Mouse (Mus musculus): ENCODE results near the gene Dctn1. TPM values are rescaled to one million over a fixed set of nuclear protein-coding genes. Genes with fewer than 3 reads are reported as not detected.
"Not testable (repeated sequence)": the region's sequence is repeated elsewhere in the genome, so short reads cannot be mapped to it uniquely, and the experiment has no call there.

Dctn1 gene
- total and polyA plus RNA-seq, 3 experiments, result 51.6 to 243 (median 83.0) TPM

DNA sequence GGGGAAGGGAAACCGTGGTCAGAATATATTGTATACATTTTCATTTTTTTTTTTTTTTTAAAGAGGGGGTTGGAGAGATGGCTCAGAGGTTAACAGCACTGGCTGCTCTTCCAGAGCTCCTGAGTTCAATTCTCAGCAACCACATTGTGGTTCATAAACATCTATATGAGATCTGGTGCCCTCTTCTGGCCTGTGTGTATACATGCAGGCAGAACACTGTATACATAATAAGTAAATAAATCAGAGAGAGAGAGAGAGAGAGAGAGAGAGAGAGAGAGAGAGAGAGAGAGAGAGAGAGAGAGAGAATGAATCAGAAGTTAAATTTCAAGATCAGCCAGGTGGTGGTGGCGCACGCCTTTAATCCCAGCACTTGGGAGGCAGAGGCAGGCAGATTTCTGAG, 6.3 kb upstream of the Dctn1 start:
- ATAC-seq (ENCODE audit: extremely low read depth, insufficient number of reproducible peaks, low FRiP score, poor library complexity, severe bottlenecking), result not testable (repeated sequence)

GRCm38 (mm10) chr6:83161442-83161841, 4.3 kb upstream of the Dctn1 start:
- H3K4me3 ChIP-seq (ENCODE audit: low read depth, low read length), result no peak overlapping the region
- TF ChIP-seq POLR2AphosphoS5 (IDR thresholded peaks at IDR 0.05; ENCODE audit: insufficient replicate concordance, low read depth, low read length), result no peak
- TF ChIP-seq GATA2 (IDR thresholded peaks at IDR 0.05; ENCODE audit: borderline replicate concordance, low read depth, low read length), result no peak
- no peak for TF ChIP-seq CTCF (IDR thresholded peaks at IDR 0.05; ENCODE audit: low read depth, low read length)
- TF ChIP-seq TAL1 (conservative IDR thresholded peaks at IDR 0.05; ENCODE audit: low read depth, low read length), result no peak
- TF ChIP-seq GATA1 (IDR thresholded peaks at IDR 0.05; ENCODE audit: borderline replicate concordance, low read length), result no peak
- DNase-seq (ENCODE audit: low spot score) (no peak), ATAC-seq (ENCODE audit: extremely low read depth, insufficient number of reproducible peaks, low FRiP score, poor library complexity, severe bottlenecking) (no peak)
- peaks cover 24% of the 10 kb centered on the region for H3K27me3 ChIP-seq (ENCODE audit: insufficient read depth, low read length)
- H3K4me1 ChIP-seq (ENCODE audit: insufficient read depth, low read depth, low read length), result peaks cover 32% of the 10 kb centered on the region
- H3K36me3 ChIP-seq (replicated peaks), result no peaks in the 10 kb centered on the region
- no peaks in the 10 kb centered on the region for H3K9me3 ChIP-seq (replicated peaks)

More for the DNA sequence above, 6.3 kb upstream of the Dctn1 start:
- 0 out of 2 replicates have a peak, but pooled peaks have one; percentile 29 for TF ChIP-seq CTCF (IDR thresholded peaks at IDR 0.05; ENCODE audit: low read depth, low read length)
- DNase-seq (ENCODE audit: low spot score); H3K9me3 ChIP-seq (replicated peaks); H3K36me3 ChIP-seq (replicated peaks); H3K4me3 ChIP-seq (ENCODE audit: low read depth, low read length): not testable (repeated sequence)
- H3K27me3 ChIP-seq (ENCODE audit: insufficient read depth, low read length), result peaks cover 44% of the 10 kb centered on the region
- H3K4me1 ChIP-seq (ENCODE audit: insufficient read depth, low read depth, low read length), result peaks cover 32% of the 10 kb centered on the region

GRCm38 (mm10) chr6:83161921-83162641, 3.6 kb upstream of the Dctn1 start:
- H3K4me3 ChIP-seq (ENCODE audit: low read depth, low read length), result peak overlapping the region; percentile 4; the same call in 1 of the 2 replicates
- DNase-seq (ENCODE audit: low spot score), result no peak

GRCm38 (mm10) chr6:83162701-83163100, 3.0 kb upstream of the Dctn1 start:
- peaks cover 40% of the 10 kb centered on the region for H3K4me1 ChIP-seq (ENCODE audit: insufficient read depth, low read depth, low read length)
- no peak for TF ChIP-seq TAL1 (conservative IDR thresholded peaks at IDR 0.05; ENCODE audit: low read depth, low read length)
- peak; percentile 45; the same call in 1 of the 2 replicates for TF ChIP-seq CTCF (IDR thresholded peaks at IDR 0.05; ENCODE audit: low read depth, low read length)
- DNase-seq (ENCODE audit: low spot score), result peak; percentile 49
- peaks cover under 1% of the 10 kb centered on the region for H3K36me3 ChIP-seq (replicated peaks)
- ATAC-seq (ENCODE audit: extremely low read depth, insufficient number of reproducible peaks, low FRiP score, poor library complexity, severe bottlenecking), result no peak
- H3K27me3 ChIP-seq (ENCODE audit: insufficient read depth, low read length), result peaks cover 22% of the 10 kb centered on the region
- no peak overlapping the region; the same call in 1 of the 2 replicates for H3K4me3 ChIP-seq (ENCODE audit: low read depth, low read length)
- no peaks in the 10 kb centered on the region for H3K9me3 ChIP-seq (replicated peaks)

More at GRCm38 (mm10) chr6:83161921-83162641, 3.6 kb upstream of the Dctn1 start:
- H3K9me3 ChIP-seq (replicated peaks), result no peaks in the 10 kb centered on the region
- peaks cover 22% of the 10 kb centered on the region for H3K27me3 ChIP-seq (ENCODE audit: insufficient read depth, low read length)
- no peak for ATAC-seq (ENCODE audit: extremely low read depth, insufficient number of reproducible peaks, low FRiP score, poor library complexity, severe bottlenecking)
- H3K4me1 ChIP-seq (ENCODE audit: insufficient read depth, low read depth, low read length), result peaks cover 34% of the 10 kb centered on the region
- TF ChIP-seq TAL1 (conservative IDR thresholded peaks at IDR 0.05; ENCODE audit: low read depth, low read length) (no peak), CTCF (IDR thresholded peaks at IDR 0.05; ENCODE audit: low read depth, low read length) (no peak), GATA2 (IDR thresholded peaks at IDR 0.05; ENCODE audit: borderline replicate concordance, low read depth, low read length) (no peak), GATA1 (IDR thresholded peaks at IDR 0.05; ENCODE audit: borderline replicate concordance, low read length) (no peak)
- no peaks in the 10 kb centered on the region for H3K36me3 ChIP-seq (replicated peaks)

DNA sequence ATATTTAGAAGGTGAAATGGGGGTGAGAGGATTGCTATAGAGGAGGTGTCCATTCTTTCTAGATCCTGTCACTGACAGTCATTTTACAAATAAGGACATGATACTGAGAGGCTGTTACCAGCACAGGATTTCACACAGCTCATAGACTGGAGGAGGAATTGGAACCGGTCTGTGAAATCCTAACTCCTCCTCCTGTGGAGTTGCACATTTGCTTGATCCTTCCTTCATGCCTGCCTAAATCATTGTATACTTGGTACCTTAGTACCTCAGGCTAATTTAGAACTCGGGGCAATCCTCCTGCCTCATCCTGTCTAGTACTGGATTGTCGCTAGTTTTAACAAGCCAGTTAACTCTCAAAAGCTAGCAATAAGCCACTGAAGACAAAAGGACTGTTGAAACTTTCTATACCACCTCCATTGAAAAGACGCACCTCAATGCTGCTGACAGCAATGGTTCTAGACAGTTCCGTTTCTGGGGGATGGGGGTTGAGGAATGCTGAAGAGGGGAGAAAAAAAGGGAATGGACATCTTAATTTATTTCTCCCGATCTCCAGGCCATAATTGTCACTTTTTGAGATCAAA, 604 bp upstream of the Dctn1 start:
- Histone ChIP-seq H3K27me3 (ENCODE audit: insufficient read depth, low read length) (peaks cover 22% of the 10 kb centered on the region), H3K4me1 (ENCODE audit: insufficient read depth, low read depth, low read length) (peaks cover 51% of the 10 kb centered on the region), H3K36me3 (replicated peaks) (peaks cover 23% of the 10 kb centered on the region), H3K9me3 (replicated peaks) (no peaks in the 10 kb centered on the region), H3K4me3 (ENCODE audit: low read depth, low read length) (peak overlapping the region; percentile 87)
- TF ChIP-seq POLR2AphosphoS5 (IDR thresholded peaks at IDR 0.05; ENCODE audit: insufficient replicate concordance, low read depth, low read length), result no peak
- TF ChIP-seq CTCF (IDR thresholded peaks at IDR 0.05; ENCODE audit: low read depth, low read length), result no peak
- TF ChIP-seq TAL1 (conservative IDR thresholded peaks at IDR 0.05; ENCODE audit: low read depth, low read length), result no peak
- no peak for TF ChIP-seq GATA1 (IDR thresholded peaks at IDR 0.05; ENCODE audit: borderline replicate concordance, low read length)
- no peak for TF ChIP-seq GATA2 (IDR thresholded peaks at IDR 0.05; ENCODE audit: borderline replicate concordance, low read depth, low read length)
- no peak for DNase-seq (ENCODE audit: low spot score)
- ATAC-seq (ENCODE audit: extremely low read depth, insufficient number of reproducible peaks, low FRiP score, poor library complexity, severe bottlenecking), result no peak

- Histone ChIP-seq H3K9me3 (replicated peaks) (no peaks in the 10 kb centered on the region), H3K4me3 (ENCODE audit: low read depth, low read length) (peak overlapping the region; percentile 87), H3K4me1 (ENCODE audit: insufficient read depth, low read depth, low read length) (peaks cover 50% of the 10 kb centered on the region), H3K27me3 (ENCODE audit: insufficient read depth, low read length) (peaks cover 14% of the 10 kb centered on the region), H3K36me3 (replicated peaks) (peaks cover 30% of the 10 kb centered on the region)
- DNase-seq (ENCODE audit: low spot score) (no peak), ATAC-seq (ENCODE audit: extremely low read depth, insufficient number of reproducible peaks, low FRiP score, poor library complexity, severe bottlenecking) (no peak; the same call in 1 of the 2 replicates)
- TF ChIP-seq POLR2AphosphoS5 (IDR thresholded peaks at IDR 0.05; ENCODE audit: insufficient replicate concordance, low read depth, low read length) (no peak), GATA1 (IDR thresholded peaks at IDR 0.05; ENCODE audit: borderline replicate concordance, low read length) (no peak), TAL1 (conservative IDR thresholded peaks at IDR 0.05; ENCODE audit: low read depth, low read length) (no peak), GATA2 (IDR thresholded peaks at IDR 0.05; ENCODE audit: borderline replicate concordance, low read depth, low read length) (no peak), CTCF (IDR thresholded peaks at IDR 0.05; ENCODE audit: low read depth, low read length) (no peak)
These were observed 517 bp downstream of the Dctn1 start for GRCm38 (mm10) chr6:83166243-83166630.

Data from G1E (cell line).